In genomic region chr13:9398846-9399245, GRCm38 (mm10) we compare ENCODE assay signal across 17 mouse cellular contexts.
A peak's percentile ranks its signal among the peaks of the same experiment; 100 is the strongest.
DNase-seq lines count a peak whose midpoint lies in the region; ATAC-seq and TF ChIP-seq lines count a peak whose summit lies in the region.
"Had no signal": no experiment of that assay in that cellular context is flagged by ENCODE, and none has a peak within 500 bp of the region (broad histone marks: within the 10 kb centered on the region; RNA-seq: fewer than 3 reads in every experiment).

No protein-coding gene starts in this region.

- no peaks in the 10 kb centered on the region for H3K36me3 ChIP-seq in kidney, postnatal 0 days (ENCODE audit: insufficient read depth, low read length)
- H3K36me3 ChIP-seq in forebrain, embryonic 12.5 days (replicated peaks) = no peaks in the 10 kb centered on the region
- H3K36me3 ChIP-seq in midbrain, embryonic 16.5 days (ENCODE audit: control insufficient read depth, insufficient read depth, low read length) = no peaks in the 10 kb centered on the region
- H3K36me3 ChIP-seq: G1E; liver, embryonic 13.5 days; midbrain, embryonic 15.5 days; neural tube, embryonic 12.5 days had no signal

- 0 out of 2 replicates have a peak, but pooled peaks have one; percentile 2 for TF ChIP-seq CTCF in kidney, postnatal 0 days (IDR thresholded peaks at IDR 0.05; ENCODE audit: low read depth)

- no peak overlapping the region for H3K4me2 ChIP-seq in kidney, postnatal 0 days (ENCODE audit: low read length)
- H3K4me2 ChIP-seq in forebrain, embryonic 12.5 days = no peak overlapping the region
- no peak overlapping the region for H3K4me2 ChIP-seq in midbrain, embryonic 16.5 days (ENCODE audit: low read length)
- H3K4me2 ChIP-seq: liver, embryonic 13.5 days; midbrain, embryonic 15.5 days; neural tube, embryonic 12.5 days had no signal

- no peak overlapping the region for H3K9ac ChIP-seq in kidney, postnatal 0 days (ENCODE audit: low read depth, low read length)
- no peak overlapping the region for H3K9ac ChIP-seq in forebrain, embryonic 12.5 days
- no peak overlapping the region for H3K9ac ChIP-seq in midbrain, embryonic 16.5 days (ENCODE audit: low read depth, low read length)
- H3K9ac ChIP-seq: liver, embryonic 13.5 days; midbrain, embryonic 15.5 days; neural tube, embryonic 12.5 days had no signal

- WGBS in kidney, postnatal 0 days = 38% methylated on average over 1 of the region's 1 CpGs
- WGBS in forebrain, embryonic 12.5 days = 13% methylated on average over 1 of the region's 1 CpGs
- 29% methylated on average over 1 of the region's 1 CpGs for WGBS in midbrain, embryonic 16.5 days

- no peak overlapping the region for H3K4me3 ChIP-seq in kidney, postnatal 0 days (replicated peaks; ENCODE audit: low read depth, low read length)
- H3K4me3 ChIP-seq in forebrain, embryonic 12.5 days (replicated peaks) = no peak overlapping the region
- H3K4me3 ChIP-seq in midbrain, embryonic 16.5 days (ENCODE audit: low read depth, low read length) = no peak overlapping the region
- H3K4me3 ChIP-seq: erythroblast, embryonic 14.5 days; gastrocnemius, adult 2 months; liver, embryonic 13.5 days; midbrain, embryonic 15.5 days; neural tube, embryonic 12.5 days had no signal

- no peaks in the 10 kb centered on the region for H3K4me1 ChIP-seq in kidney, postnatal 0 days (replicated peaks; ENCODE audit: insufficient read depth, low read length)
- peaks cover 4% of the 10 kb centered on the region for H3K4me1 ChIP-seq in forebrain, embryonic 12.5 days
- no peaks in the 10 kb centered on the region; the same call in 1 of the 2 replicates for H3K4me1 ChIP-seq in midbrain, embryonic 16.5 days (ENCODE audit: control insufficient read depth, insufficient read depth, low read length)
- H3K4me1 ChIP-seq: liver, embryonic 13.5 days had no signal

- DNase-seq in frontal cortex, postnatal 25 days (ENCODE audit: low spot score in 2 of 2) = no peak
- no peak for DNase-seq in kidney, postnatal 0 days (ENCODE audit: low spot score)
- no peak for DNase-seq in kidney, adult 11 months
- no peak for DNase-seq in B cell, adult 2 months
- DNase-seq: adrenal gland, postnatal 10 days; gastrocnemius, adult 2 months; kidney, postnatal 36 days; liver, embryonic 13.5 days; thymus, adult 18-20 months had no signal

- H3K27ac ChIP-seq in kidney, postnatal 0 days = no peak overlapping the region
- no peak overlapping the region for H3K27ac ChIP-seq in forebrain, embryonic 12.5 days
- H3K27ac ChIP-seq in midbrain, embryonic 16.5 days (ENCODE audit: low read length) = no peak overlapping the region
- H3K27ac ChIP-seq: gastrocnemius, adult 2 months; liver, embryonic 13.5 days; midbrain, embryonic 15.5 days; neural tube, embryonic 12.5 days had no signal

- no peaks in the 10 kb centered on the region for H3K27me3 ChIP-seq in kidney, postnatal 0 days (ENCODE audit: insufficient read depth, low read length)
- no peaks in the 10 kb centered on the region for H3K27me3 ChIP-seq in forebrain, embryonic 12.5 days
- H3K27me3 ChIP-seq in midbrain, embryonic 16.5 days (ENCODE audit: control insufficient read depth, insufficient read depth, low read depth, low read length) = no peaks in the 10 kb centered on the region
- H3K27me3 ChIP-seq: liver, embryonic 13.5 days; midbrain, embryonic 15.5 days; neural tube, embryonic 12.5 days had no signal

- no peaks in the 10 kb centered on the region; the same call in 1 of the 2 replicates for H3K9me3 ChIP-seq in kidney, postnatal 0 days (replicated peaks; ENCODE audit: low read length)
- 0 out of 2 replicates have a peak, but pooled peaks cover 6% of the 10 kb centered on the region for H3K9me3 ChIP-seq in forebrain, embryonic 12.5 days
- 0 out of 2 replicates have a peak, but pooled peaks cover 2% of the 10 kb centered on the region for H3K9me3 ChIP-seq in midbrain, embryonic 16.5 days (replicated peaks; ENCODE audit: control insufficient read depth, low read length, poor library complexity, severe bottlenecking)
- H3K9me3 ChIP-seq: G1E; liver, embryonic 13.5 days had no signal

- ATAC-seq in frontal cortex, adult (ENCODE audit: low TSS enrichment) = peak; percentile 70
- ATAC-seq in kidney, postnatal 0 days (replicated peaks; ENCODE audit: low FRiP score, low read depth) = no peak
- ATAC-seq in forebrain, embryonic 12.5 days (ENCODE audit: low FRiP score) = peak; percentile 77; the same call in 1 of the 2 replicates
- no peak for ATAC-seq in midbrain, embryonic 16.5 days
- ATAC-seq: intestine, postnatal 0 days; midbrain, embryonic 15.5 days had no signal

Comparison
In these comparisons a context has a peak if more than half of its experiments do, and no peak if none do; other contexts are left out.
1. ATAC-seq: peak in frontal cortex, adult (single experiment) and forebrain, embryonic 12.5 days (single experiment); none in kidney, postnatal 0 days (single experiment) and midbrain, embryonic 16.5 days (single experiment).